ENCODE assay signal across 7 mouse cellular contexts in genomic region chr1:136414798-136415755, GRCm38 (mm10). TPM values are rescaled to one million over a fixed set of nuclear protein-coding genes. Genes with fewer than 3 reads are reported as not detected.
DNase-seq lines count a peak whose midpoint lies in the region; ATAC-seq lines count a peak whose summit lies in the region.

Gene Ddx59 (plus strand): TSS chr1:136415271.

- WGBS in limb, embryonic 10.5 days, result 4% methylated on average over 75 of the region's 78 CpGs
- 3% methylated on average over 78 of the region's 78 CpGs for WGBS in midbrain, embryonic 13.5 days

- peak within 1 kb of the TSS; percentile 81 for H3K9ac ChIP-seq in midbrain, embryonic 13.5 days (replicated peaks)

- no peaks in the 10 kb centered on the region for H3K27me3 ChIP-seq in limb, embryonic 10.5 days (ENCODE audit: low read depth, poor library complexity, severe bottlenecking)
- H3K27me3 ChIP-seq in midbrain, embryonic 13.5 days, result no peaks in the 10 kb centered on the region

- peaks cover 18% of the 10 kb centered on the region for H3K4me1 ChIP-seq in limb, embryonic 10.5 days
- peaks cover 15% of the 10 kb centered on the region for H3K4me1 ChIP-seq in midbrain, embryonic 13.5 days (replicated peaks)

- no peaks in the 10 kb centered on the region for H3K9me3 ChIP-seq in limb, embryonic 10.5 days (replicated peaks)
- no peaks in the 10 kb centered on the region for H3K9me3 ChIP-seq in midbrain, embryonic 13.5 days

- peak within 1 kb of the TSS; percentile 97 for H3K27ac ChIP-seq in limb, embryonic 10.5 days
- peak within 1 kb of the TSS; percentile 96 for H3K27ac ChIP-seq in midbrain, embryonic 13.5 days

- H3K36me3 ChIP-seq in limb, embryonic 10.5 days, result peaks cover 13% of the 10 kb centered on the region
- peaks cover 8% of the 10 kb centered on the region for H3K36me3 ChIP-seq in midbrain, embryonic 13.5 days

- H3K4me2 ChIP-seq in midbrain, embryonic 13.5 days (replicated peaks), result peak within 1 kb of the TSS; percentile 59

- DNase-seq in adrenal gland, adult 8-10 months, result peak; percentile 96
- peak; percentile 99 for DNase-seq in embryo, embryonic 9.5 days (ENCODE audit: extremely low spot score)
- DNase-seq in kidney, adult 11 months, result peak; percentile 97
- DNase-seq in limb, embryonic 10.5 days (ENCODE audit: low spot score), result peak; percentile 98
- peak; percentile 99 for DNase-seq in spleen, adult 12 weeks (ENCODE audit: low spot score)

- ATAC-seq in granulocyte monocyte progenitor cell, adult 5-6 weeks (replicated peaks; ENCODE audit: poor library complexity, severe bottlenecking), result peak; percentile 95
- peak; percentile 100 for ATAC-seq in midbrain, embryonic 13.5 days

- peak within 1 kb of the TSS; percentile 70 for H3K4me3 ChIP-seq in limb, embryonic 10.5 days
- H3K4me3 ChIP-seq in midbrain, embryonic 13.5 days (replicated peaks), result peak within 1 kb of the TSS; percentile 67

RNA-seq across cellular contexts. Expression of gene Ddx59, which starts in this region (rescaled TPM):
- total RNA-seq in adrenal gland, adult 8-10 months (2022), result 10 to 100 TPM; 12.1 to 13.5 (median 12.9) TPM
- total RNA-seq in granulocyte monocyte progenitor cell, adult 5-6 weeks (2014; fragmentation: Nextera tagmentation), result 6.1 and 8.4 TPM in 2 replicates
- 9.7 and 13.0 TPM in 2 replicates for total RNA-seq in granulocyte monocyte progenitor cell, adult 5-6 weeks (2017)
- 16.5 and 17.8 TPM in 2 replicates for polyA plus RNA-seq in limb, embryonic 10.5 days (2016; fragmentation: Nextera tagmentation; extraction: Ambion mirVana)
- polyA plus RNA-seq in midbrain, embryonic 13.5 days (2015; fragmentation: Nextera tagmentation; extraction: Ambion mirVana), result 16.7 and 19.0 TPM in 2 replicates

Comparison
In these comparisons a context has a peak if more than half of its experiments do, and no peak if none do; other contexts are left out.
1. Peak in every context shown above with its lines: DNase-seq, ATAC-seq, H3K4me3 ChIP-seq and H3K27ac ChIP-seq.